Mouse (Mus musculus) thymus, postnatal 14 days (tissue): ENCODE data around the gene a.
"Not testable (repeated sequence)": the region's sequence is repeated elsewhere in the genome, so short reads cannot be mapped to it uniquely, and the experiment has no call there.

Source experiments
- DNase-seq: peaks from one replicate; pipeline ENCODE4 v3.0.0; 2021

a gene

GRCm38 (mm10) chr2:154928298-154928697 is 137.1 kb downstream of the a start:
- no peak for DNase-seq

- DNase-seq, result peak; percentile 17
Measured at GRCm38 (mm10) chr2:154933884-154934283, 142.7 kb downstream of the a start.

GRCm38 (mm10) chr2:154936106-154936505 is 144.9 kb downstream of the a start:
- no peak for DNase-seq

GRCm38 (mm10) chr2:154936536-154937155 is 145.4 kb downstream of the a start:
- DNase-seq, result no peak

GRCm38 (mm10) chr2:154937547-154938390 is 146.6 kb downstream of the a start:
- DNase-seq, result no peak

- no peak for DNase-seq
Measured at GRCm38 (mm10) chr2:154941952-154942351, 150.8 kb downstream of the a start.

- no peak for DNase-seq
Measured at GRCm38 (mm10) chr2:154942546-154942945, 151.3 kb downstream of the a start.

GRCm38 (mm10) chr2:154943101-154943500 is 151.9 kb downstream of the a start:
- DNase-seq, result peak; percentile 79

GRCm38 (mm10) chr2:154946921-154947320 is 155.7 kb downstream of the a start:
- no peak for DNase-seq

GRCm38 (mm10) chr2:154949352-154949751 is 158.2 kb downstream of the a start:
- no peak for DNase-seq

- no peak for DNase-seq
Measured at GRCm38 (mm10) chr2:154949877-154950276, 158.7 kb downstream of the a start.

GRCm38 (mm10) chr2:154950601-154951000 is 159.4 kb downstream of the a start:
- DNase-seq, result no peak

- no peak for DNase-seq
Measured at GRCm38 (mm10) chr2:154959486-154959885, 168.3 kb downstream of the a start.

GRCm38 (mm10) chr2:154959909-154960308 is 168.7 kb downstream of the a start:
- DNase-seq, result no peak

GRCm38 (mm10) chr2:154963176-154963575 is 172.0 kb downstream of the a start:
- DNase-seq, result no peak

- DNase-seq, result not testable (repeated sequence)
Measured at GRCm38 (mm10) chr2:154969740-154970397, 178.7 kb downstream of the a start.

GRCm38 (mm10) chr2:154971919-154972692 is 180.9 kb downstream of the a start:
- DNase-seq, result no peak

GRCm38 (mm10) chr2:154972981-154973380 is 181.8 kb downstream of the a start:
- DNase-seq, result no peak

GRCm38 (mm10) chr2:154986609-154987008 is 195.4 kb downstream of the a start:
- DNase-seq, result peak; percentile 12

- peak; percentile 37 for DNase-seq
Measured at GRCm38 (mm10) chr2:154991411-154991810, 200.2 kb downstream of the a start.

- no peak for DNase-seq
Measured at GRCm38 (mm10) chr2:154992083-154992482, 200.9 kb downstream of the a start.

- DNase-seq, result no peak
Measured at GRCm38 (mm10) chr2:155005491-155005890, 214.3 kb downstream of the a start.

GRCm38 (mm10) chr2:155011086-155011656 is 220.0 kb downstream of the a start:
- DNase-seq, result peak; percentile 54
